Mouse (Mus musculus): ENCODE measurements around the gene Gabrg3.

Gabrg3 gene

DNA sequence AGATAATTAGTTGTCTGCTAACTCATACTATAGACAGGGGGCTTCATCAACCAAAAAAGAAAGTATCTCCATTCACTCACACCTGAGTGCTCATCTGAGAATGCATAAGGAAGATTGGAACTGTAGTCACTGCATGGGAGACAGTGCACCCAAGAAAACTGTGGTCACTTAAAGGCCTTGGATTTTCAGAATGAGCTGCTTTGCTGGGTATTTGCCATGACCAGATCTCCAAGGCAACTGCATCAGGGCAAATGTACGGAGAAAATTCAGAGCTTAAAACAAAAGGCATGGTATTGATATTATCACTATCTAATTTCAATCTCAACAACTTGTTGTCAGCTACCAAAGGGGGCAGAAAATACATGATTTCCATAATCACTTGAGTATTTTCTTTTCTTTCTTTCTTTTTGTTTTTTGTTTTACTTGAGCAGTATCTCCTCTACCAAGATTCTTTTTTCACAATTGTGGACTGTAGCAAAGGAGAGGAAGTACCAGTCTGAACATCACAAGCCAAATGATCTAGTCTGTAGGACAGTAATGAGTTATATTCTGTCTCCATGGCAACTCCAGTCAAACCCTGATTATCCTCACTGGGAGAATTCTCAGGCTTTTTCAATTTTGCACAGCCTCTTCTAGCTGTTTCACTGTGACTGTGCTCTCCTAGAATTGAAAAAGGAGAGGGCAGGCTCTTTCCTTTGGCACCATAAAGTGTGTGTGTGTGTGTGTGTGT, 335.9 kb downstream of the Gabrg3 start:
- DNase-seq: no peak

- no peak for DNase-seq
These were observed 349.0 kb downstream of the Gabrg3 start for GRCm38 (mm10) chr7:57037861-57038421.

DNA sequence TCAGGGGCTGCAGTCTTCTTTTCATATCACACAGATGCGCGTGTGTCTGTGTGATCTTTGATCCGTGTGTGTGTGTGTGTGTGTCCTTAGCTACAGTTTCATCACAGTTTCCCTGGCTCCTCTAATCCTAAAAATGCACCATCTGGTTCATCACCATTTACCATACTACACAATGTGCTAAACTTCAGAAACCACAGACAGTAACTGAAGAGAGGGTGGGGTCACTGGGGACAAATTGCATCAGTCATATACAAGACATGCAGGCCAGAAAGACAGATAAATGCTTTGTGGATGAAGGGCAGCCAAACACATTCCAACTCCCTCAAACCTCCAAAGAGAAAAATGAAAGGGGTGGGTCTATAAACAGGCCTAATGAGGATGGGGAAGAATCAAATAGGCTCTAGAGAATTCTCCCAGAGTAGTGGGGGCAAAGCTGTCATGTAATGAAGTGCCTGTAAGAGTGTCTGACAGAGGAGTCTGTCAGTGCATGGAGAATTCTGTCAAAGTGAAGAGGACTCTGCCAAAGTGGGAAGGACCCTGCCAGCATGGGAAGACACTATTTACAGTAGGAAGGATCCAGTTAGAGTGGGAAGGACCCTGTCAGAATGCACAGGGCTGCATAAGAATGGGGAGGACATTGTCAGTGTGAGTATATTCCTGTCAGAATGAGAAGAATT, 386.3 kb downstream of the Gabrg3 start:
- no peak for DNase-seq

- no peak for DNase-seq
These were observed 389.0 kb downstream of the Gabrg3 start for GRCm38 (mm10) chr7:56997713-56998624.

- no peak for DNase-seq
These were observed 440.6 kb downstream of the Gabrg3 start for GRCm38 (mm10) chr7:56946398-56946797.

- DNase-seq: no peak
These were observed 445.4 kb downstream of the Gabrg3 start for GRCm38 (mm10) chr7:56941606-56942005.

GRCm38 (mm10) chr7:56938020-56938419, 449.0 kb downstream of the Gabrg3 start:
- no peak for DNase-seq

DNA sequence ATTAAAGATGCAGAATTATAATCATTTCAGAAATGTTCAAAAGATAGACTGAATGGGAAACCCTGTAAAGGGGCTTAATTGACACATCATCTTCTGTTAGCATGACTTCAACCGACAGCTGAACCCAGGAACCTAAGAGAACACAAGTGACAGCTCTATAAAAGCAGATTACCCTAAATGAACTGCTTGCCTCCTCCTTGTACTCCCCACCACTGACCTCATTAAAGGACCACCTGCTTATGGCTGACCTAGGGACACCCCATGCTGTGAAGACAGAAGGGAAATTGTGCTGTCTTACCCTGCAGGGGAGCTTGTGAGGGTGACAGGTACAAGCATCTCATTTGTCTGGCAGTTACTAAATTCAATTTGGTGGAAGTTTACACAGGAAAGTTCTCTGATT, 467.5 kb downstream of the Gabrg3 start:
- no peak for DNase-seq

DNA sequence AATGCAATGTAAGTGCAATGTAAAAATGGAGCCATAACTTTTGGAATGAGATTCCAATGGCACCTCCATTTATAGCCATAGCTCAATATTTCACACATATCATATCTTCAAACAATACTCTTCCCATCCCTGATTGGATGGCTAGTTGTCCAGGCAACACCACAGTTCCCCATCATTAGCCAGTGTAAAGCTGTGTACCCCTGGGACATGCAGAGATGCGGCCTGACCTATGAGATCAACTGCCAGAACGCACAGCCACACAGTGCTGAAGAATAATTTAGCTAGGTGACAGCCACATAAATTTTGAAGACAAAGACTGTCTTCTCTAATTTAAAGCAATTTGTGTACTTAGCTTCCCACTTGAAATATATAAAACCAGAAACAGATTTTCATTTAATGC, 472.1 kb downstream of the Gabrg3 start:
- DNase-seq: no peak

DNA sequence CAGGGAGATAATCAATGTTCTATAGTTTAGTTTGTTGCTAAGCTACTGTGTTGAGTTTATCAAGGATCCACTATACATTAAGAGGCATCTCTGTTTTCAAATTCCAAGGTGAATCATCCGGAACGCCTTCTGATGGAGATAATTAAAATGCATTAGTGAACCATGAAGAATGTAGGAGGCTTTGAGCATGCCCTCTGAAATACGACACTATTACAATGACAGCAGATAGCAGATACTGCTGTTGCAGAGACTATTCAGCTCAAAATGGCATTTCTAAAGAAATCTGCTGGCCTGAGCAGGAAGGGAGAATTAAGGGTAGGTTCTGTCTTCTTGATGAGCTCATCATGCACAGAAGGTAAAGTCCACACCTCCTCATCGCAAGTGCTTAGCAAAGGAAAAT, 487.2 kb downstream of the Gabrg3 start:
- no peak for DNase-seq

- no peak for DNase-seq
These were observed 519.5 kb downstream of the Gabrg3 start for GRCm38 (mm10) chr7:56867314-56868075.

- DNase-seq: no peak
These were observed 543.4 kb downstream of the Gabrg3 start for GRCm38 (mm10) chr7:56843565-56843964.

- DNase-seq: no peak
These were observed 561.5 kb downstream of the Gabrg3 start for GRCm38 (mm10) chr7:56825446-56825845.

- DNase-seq: no peak
These were observed 585.1 kb downstream of the Gabrg3 start for GRCm38 (mm10) chr7:56801841-56802240.

DNA sequence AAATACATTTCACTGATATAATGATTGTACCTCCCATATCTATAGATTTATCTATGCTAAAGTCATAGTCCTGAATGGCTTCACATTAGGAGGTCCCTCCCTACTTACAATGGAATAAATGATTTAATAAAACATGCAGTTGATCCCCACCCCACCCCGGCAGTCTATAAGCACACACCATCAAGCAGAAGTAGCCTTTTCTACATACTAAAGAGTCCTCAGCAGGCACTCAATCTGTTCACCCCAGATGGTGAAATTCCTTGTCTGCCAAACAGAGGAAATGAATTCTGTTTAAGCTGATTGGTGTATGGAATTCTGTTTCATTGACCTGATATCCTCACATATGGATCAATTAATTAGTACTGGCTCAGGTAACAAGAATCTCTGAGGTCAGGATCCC, 607.9 kb downstream of the Gabrg3 start:
- DNase-seq: no peak

GRCm38 (mm10) chr7:56768216-56768615, 618.8 kb downstream of the Gabrg3 start:
- DNase-seq: no peak

DNA sequence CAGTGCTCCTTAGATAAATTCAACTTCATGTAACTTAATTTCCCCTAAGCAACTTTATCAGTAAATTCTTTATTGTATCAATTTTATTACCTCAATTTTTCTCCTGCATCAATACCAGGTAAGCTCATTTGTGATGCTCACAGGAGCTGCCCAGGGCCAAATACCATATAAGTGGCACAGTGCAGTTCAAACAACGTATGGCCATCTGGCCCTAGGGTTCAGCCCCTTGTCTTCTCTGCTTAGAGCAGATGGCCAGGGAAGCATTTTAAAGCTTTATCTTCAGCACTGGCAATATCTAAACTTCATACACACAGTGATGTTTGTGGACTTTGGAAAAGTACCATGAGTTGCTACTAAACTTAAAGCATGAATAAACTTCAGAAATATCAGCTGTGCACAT, 619.2 kb downstream of the Gabrg3 start:
- no peak for DNase-seq

- no peak for DNase-seq
These were observed 621.2 kb downstream of the Gabrg3 start for GRCm38 (mm10) chr7:56765612-56766445.

- DNase-seq: no peak
These were observed 657.8 kb downstream of the Gabrg3 start for GRCm38 (mm10) chr7:56729225-56729624.

Measured in thymus, postnatal 4 days (tissue).